Mouse (Mus musculus) embryonic facial prominence, embryonic 14.5 days (tissue): ENCODE measurements around the gene Safb2. TPM values are rescaled to one million over a fixed set of nuclear protein-coding genes. Genes with fewer than 3 reads are reported as not detected.
"Not testable (repeated sequence)": the region's sequence is repeated elsewhere in the genome, so short reads cannot be mapped to it uniquely, and the experiment has no call there.

Experiments
- ATAC-seq: fragments of 200-750 bp; cut with Nextera tagmentation; 2 replicates; pipeline ENCODE4 v1.8.0; 2017; ENCODE audit warnings: low read depth, moderate number of reproducible peaks, moderate TSS enrichment
- DNase-seq: peaks from one replicate; pipeline ENCODE4 v3.0.0-alpha.2; 2015; ENCODE audit warnings: low spot score
- H3K27ac ChIP-seq: fragments of 300-500 bp; sonication (generic); replicated peaks from 2 replicates; pipeline ENCODE4 v1.5.1; 2014; ENCODE audit warnings: low read depth, mild to moderate bottlenecking, low read length, moderate library complexity
- H3K27me3 ChIP-seq: fragments of 300-500 bp; sonication (generic); replicated peaks from 2 replicates; pipeline ENCODE4 v1.6.1; 2014; ENCODE audit warnings: low read length; ENCODE audit not compliant: control insufficient read depth, insufficient read depth
- H3K36me3 ChIP-seq: fragments of 300-500 bp; sonication (generic); 2 replicates; pipeline ENCODE4 v1.6.1; 2014; ENCODE audit warnings: low read length, mixed read lengths; ENCODE audit not compliant: control insufficient read depth, insufficient read depth
- H3K4me1 ChIP-seq: fragments of 300-500 bp; sonication (generic); 2 replicates; pipeline ENCODE4 v1.6.1; 2014; ENCODE audit warnings: antibody characterized with exemption, low read length; ENCODE audit not compliant: control insufficient read depth, insufficient read depth
- H3K4me2 ChIP-seq: fragments of 300-500 bp; sonication (generic); 2 replicates; pipeline ENCODE4 v1.6.1; 2014; ENCODE audit warnings: low read depth, mild to moderate bottlenecking, low read length, moderate library complexity, mixed read lengths
- H3K4me3 ChIP-seq: fragments of 300-500 bp; sonication (generic); 2 replicates; pipeline ENCODE4 v1.5.1; 2014; ENCODE audit warnings: low read depth, mild to moderate bottlenecking, low read length
- H3K9ac ChIP-seq: fragments of 300-500 bp; sonication (generic); 2 replicates; pipeline ENCODE4 v1.6.1; 2014; ENCODE audit warnings: low read depth, mild to moderate bottlenecking, low read length, moderate library complexity, mixed read lengths
- H3K9me3 ChIP-seq: fragments of 300-500 bp; sonication (generic); 2 replicates; pipeline ENCODE4 v1.6.1; 2016; ENCODE audit warnings: low read length; ENCODE audit not compliant: control insufficient read depth
- WGBS: fragments of 180-500 bp; shearing (Covaris S2); extraction: QIAGEN DNeasy Blood & Tissue Kit; methylation state at CpG from one replicate; pipeline ENCODE4 v1.1.7; 2014; 5-methylcytosine and 5-hydroxymethylcytosine counted together
- polyA plus RNA-seq: library from polyadenylated mRNA; unstranded; fragments of >200 nt; fragmentation: Nextera tagmentation; extraction: Ambion mirVana; gene quantifications from 2 replicates; pipeline ENCODE4 v1.2.1, GENCODE M21; 2014

The Safb2 gene
- polyA plus RNA-seq, 1 experiment from 2014 or later = 50.2 TPM

DNA sequence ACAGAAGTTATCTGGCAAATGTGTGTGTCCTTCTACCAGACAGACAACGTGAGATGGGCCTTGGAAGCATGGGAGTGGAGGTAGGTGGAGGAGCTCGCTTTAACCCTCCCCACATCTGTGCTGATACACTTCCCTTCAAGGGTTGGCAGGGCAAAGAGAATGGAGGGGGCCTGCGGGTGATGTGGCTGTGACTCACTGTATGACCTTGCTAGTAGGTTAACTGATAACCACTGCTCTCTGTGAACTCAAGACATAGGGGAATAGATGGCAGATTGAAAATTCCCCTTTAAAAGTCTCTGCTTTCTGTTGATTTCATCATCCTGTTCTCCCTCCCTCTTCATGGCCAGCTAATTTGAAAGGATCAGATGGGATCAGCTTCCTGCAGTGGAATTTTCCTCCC is 41.1 kb upstream of the Safb2 start:
- H3K4me1 ChIP-seq = peaks cover 7% of the 10 kb centered on the region; the same call in 1 of the 2 replicates

DNA sequence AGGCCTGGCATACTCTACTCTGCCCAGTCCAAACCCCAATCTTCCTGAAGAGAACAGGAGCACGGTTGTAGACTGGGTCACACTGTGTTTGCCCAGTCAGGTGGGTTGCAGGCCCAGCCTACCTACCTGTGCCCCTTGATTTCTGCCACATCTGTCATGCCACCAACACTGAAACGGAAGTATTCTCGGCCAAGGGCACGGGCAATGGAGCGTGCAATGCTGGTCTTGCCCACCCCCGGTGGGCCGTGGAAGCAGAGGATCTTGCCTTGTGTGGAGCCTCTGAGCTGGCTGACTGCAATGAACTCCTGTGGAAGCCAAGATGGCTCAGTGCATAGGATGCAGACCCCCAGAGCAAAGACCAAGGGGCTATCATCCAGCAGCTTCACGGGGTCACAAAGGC is 33.2 kb upstream of the Safb2 start:
- H3K27me3 ChIP-seq = no peaks in the 10 kb centered on the region
- DNase-seq (no peak), ATAC-seq (no peak)
- no peak overlapping the region for H3K27ac ChIP-seq
- H3K9ac ChIP-seq = no peak overlapping the region
- no peak overlapping the region for H3K4me2 ChIP-seq
- 92% methylated on average over 8 of the region's 8 CpGs for WGBS
- H3K36me3 ChIP-seq = peaks cover 83% of the 10 kb centered on the region
- H3K4me1 ChIP-seq = peaks cover 5% of the 10 kb centered on the region; the same call in 1 of the 2 replicates
- no peaks in the 10 kb centered on the region for H3K9me3 ChIP-seq
- H3K4me3 ChIP-seq = no peak overlapping the region

More for the DNA sequence above, 41.1 kb upstream of the Safb2 start:
- 77% methylated on average over 3 of the region's 3 CpGs for WGBS
- peak overlapping the region; percentile 97; the same call in 1 of the 2 replicates for H3K4me3 ChIP-seq
- no peaks in the 10 kb centered on the region for H3K27me3 ChIP-seq
- H3K9ac ChIP-seq = no peak overlapping the region
- H3K36me3 ChIP-seq = peaks cover 43% of the 10 kb centered on the region
- ATAC-seq (no peak), DNase-seq (no peak)
- peak overlapping the region; percentile 96 for H3K4me2 ChIP-seq
- H3K27ac ChIP-seq = no peak overlapping the region
- no peaks in the 10 kb centered on the region for H3K9me3 ChIP-seq

DNA sequence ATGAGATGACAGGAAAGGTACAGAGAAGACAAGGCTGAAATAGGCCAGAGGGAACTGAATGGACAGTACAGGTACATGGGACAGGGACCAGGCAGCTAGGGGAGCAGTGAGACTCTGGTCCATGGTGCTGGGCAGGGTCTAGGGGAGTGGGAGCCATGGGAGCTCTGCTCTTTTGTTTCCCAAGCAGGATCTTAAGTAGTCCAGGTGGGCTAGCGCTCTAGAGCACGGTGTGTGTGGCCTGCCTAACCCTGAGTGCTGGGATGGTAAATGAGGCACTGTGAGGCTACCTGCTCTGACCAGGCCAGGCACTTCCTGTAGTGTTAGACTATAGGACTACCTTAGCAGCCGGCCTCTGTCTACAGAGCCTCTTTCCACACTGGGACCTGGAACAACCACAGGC is 32.3 kb upstream of the Safb2 start:
- Histone ChIP-seq H3K36me3 (peaks cover 74% of the 10 kb centered on the region), H3K27me3 (no peaks in the 10 kb centered on the region)
- ATAC-seq = no peak

DNA sequence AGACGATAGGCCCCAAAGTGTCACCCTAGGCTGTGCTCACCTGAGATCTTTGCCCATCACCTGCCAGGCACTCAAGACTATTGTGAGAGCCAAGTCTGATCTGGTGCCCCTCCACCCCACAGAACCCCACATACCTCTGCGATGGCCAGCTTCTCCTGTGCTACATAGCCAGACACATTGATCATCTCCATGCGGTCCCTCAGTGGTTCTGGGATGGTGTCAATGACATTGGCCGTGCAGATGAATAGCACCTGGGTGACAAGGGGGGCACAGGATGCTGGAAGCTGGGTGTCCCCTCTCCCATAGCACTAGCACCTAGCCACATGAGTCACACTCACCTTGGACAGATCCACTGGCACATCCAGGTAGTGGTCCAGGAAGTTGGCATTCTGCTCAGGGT is 31.4 kb upstream of the Safb2 start:
- H3K4me2 ChIP-seq = no peak overlapping the region
- no peak overlapping the region for H3K9ac ChIP-seq
- no peaks in the 10 kb centered on the region for H3K9me3 ChIP-seq
- 89% methylated on average over 4 of the region's 4 CpGs for WGBS
- H3K36me3 ChIP-seq = peaks cover 67% of the 10 kb centered on the region
- no peak overlapping the region for H3K27ac ChIP-seq
- H3K4me3 ChIP-seq = no peak overlapping the region
- H3K4me1 ChIP-seq = peaks cover 5% of the 10 kb centered on the region; the same call in 1 of the 2 replicates
- DNase-seq (no peak), ATAC-seq (no peak)
- no peaks in the 10 kb centered on the region for H3K27me3 ChIP-seq

More for the DNA sequence above, 32.3 kb upstream of the Safb2 start:
- H3K9me3 ChIP-seq = no peaks in the 10 kb centered on the region
- H3K4me3 ChIP-seq = no peak overlapping the region
- 89% methylated on average over 3 of the region's 3 CpGs for WGBS
- H3K9ac ChIP-seq = no peak overlapping the region
- DNase-seq = no peak
- no peak overlapping the region for H3K4me2 ChIP-seq
- peaks cover 5% of the 10 kb centered on the region; the same call in 1 of the 2 replicates for H3K4me1 ChIP-seq
- no peak overlapping the region for H3K27ac ChIP-seq

DNA sequence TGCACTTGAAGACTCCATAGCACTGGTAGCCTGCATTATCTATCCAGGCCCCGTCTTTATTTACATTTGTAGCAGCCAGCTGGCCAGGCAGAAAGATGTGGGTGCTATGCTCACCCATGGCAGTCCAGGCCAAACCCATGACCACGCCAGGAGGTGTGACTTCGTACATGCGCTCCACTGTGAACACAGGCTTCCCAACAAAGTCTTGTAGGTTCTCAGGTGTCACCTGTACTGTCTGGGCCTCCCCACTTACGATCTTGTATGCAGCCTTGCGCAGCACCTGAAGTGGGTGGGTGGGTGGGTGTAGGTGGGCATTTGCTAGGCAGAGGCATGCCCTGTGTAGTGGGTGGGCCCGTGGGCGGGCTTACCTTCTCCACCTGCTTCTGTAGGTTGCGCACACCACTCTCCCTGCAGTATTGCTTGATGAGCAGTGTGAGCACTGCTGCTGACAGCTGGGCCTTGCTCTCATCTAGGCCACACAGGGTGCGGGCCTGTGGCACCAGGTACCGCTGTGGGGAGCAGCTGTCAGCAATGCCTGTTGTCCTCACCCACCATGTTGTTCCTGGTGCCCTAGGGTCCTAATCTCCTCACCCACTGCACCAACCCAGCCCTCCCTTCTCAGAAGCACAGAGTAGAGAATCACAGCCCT is 30.9 kb upstream of the Safb2 start:
- Histone ChIP-seq H3K9ac (peak overlapping the region; percentile 82; the same call in 1 of the 2 replicates), H3K27ac (no peak overlapping the region), H3K36me3 (peaks cover 62% of the 10 kb centered on the region), H3K4me2 (peak overlapping the region; percentile 93), H3K9me3 (no peaks in the 10 kb centered on the region), H3K4me3 (peak overlapping the region; percentile 70), H3K4me1 (peaks cover 7% of the 10 kb centered on the region; the same call in 1 of the 2 replicates), H3K27me3 (no peaks in the 10 kb centered on the region)
- 84% methylated on average over 11 of the region's 11 CpGs for WGBS
- DNase-seq (no peak), ATAC-seq (no peak)

DNA sequence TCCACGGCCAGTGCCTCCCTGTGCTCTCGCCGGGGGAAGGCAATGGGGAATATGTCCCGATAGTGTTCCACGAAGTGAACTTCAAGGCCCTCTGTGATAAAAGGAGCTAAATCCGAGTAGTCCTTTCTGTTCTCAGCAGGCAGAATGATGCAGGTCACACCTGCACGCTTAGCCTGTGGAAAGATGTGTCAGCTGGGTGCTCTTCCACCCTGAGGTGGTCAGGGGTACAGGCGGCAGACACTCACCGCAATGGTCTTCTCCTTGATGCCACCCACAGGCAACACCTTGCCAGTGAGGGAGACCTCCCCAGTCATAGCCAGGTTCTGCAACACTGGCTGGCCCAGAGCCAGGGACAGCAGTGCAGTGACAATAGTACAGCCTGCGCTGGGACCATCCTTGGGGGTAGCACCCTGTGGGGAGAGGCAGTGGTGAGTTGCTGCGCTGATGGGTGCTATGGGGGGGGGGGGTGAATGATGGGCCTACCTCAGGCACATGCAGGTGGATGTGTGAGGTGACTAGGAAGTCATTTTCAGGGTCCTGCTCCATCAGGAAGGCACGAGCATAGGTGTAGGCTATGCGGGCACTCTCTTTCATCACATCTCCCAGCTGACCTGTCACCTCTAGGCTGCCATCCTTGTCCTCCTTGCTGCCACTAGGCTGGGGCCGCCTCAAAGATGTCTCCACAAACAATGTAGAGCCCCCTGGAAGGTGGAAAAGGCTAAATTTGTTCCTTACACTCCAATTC is 30.2 kb upstream of the Safb2 start:
- ATAC-seq = no peak
- 26% methylated on average over 14 of the region's 14 CpGs for WGBS
- Histone ChIP-seq H3K36me3 (peaks cover 55% of the 10 kb centered on the region), H3K9me3 (no peaks in the 10 kb centered on the region), H3K4me3 (peak overlapping the region; percentile 70), H3K27ac (peak overlapping the region; percentile 91; the same call in 1 of the 2 replicates), H3K9ac (peak overlapping the region; percentile 82), H3K4me2 (peak overlapping the region; percentile 93), H3K27me3 (no peaks in the 10 kb centered on the region), H3K4me1 (peaks cover 9% of the 10 kb centered on the region; the same call in 1 of the 2 replicates)
- no peak for DNase-seq

DNA sequence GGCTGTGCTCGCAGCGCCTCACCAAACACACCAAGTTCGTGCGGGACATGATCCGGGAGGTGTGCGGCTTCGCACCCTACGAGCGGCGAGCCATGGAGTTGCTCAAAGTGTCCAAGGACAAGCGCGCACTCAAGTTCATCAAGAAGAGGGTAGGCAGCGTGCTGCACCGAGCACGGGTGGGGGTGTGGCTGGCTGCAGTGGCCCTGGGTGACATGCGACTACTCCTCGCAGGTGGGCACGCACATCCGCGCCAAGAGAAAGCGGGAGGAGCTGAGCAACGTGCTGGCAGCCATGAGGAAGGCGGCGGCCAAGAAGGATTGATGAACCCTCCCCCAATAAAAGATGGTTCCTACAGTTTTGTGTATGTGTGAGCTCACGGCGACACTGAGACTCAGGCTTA is 29.5 kb upstream of the Safb2 start:
- ATAC-seq, H3K9me3 ChIP-seq, H3K27me3 ChIP-seq, DNase-seq: not testable (repeated sequence)
- peak overlapping the region; percentile 91 for H3K27ac ChIP-seq
- WGBS = 0% methylated on average over 21 of the region's 26 CpGs
- peak overlapping the region; percentile 70 for H3K4me3 ChIP-seq
- H3K36me3 ChIP-seq = peaks cover 48% of the 10 kb centered on the region
- H3K4me1 ChIP-seq = peaks cover 12% of the 10 kb centered on the region; the same call in 1 of the 2 replicates
- peak overlapping the region; percentile 93 for H3K4me2 ChIP-seq
- peak overlapping the region; percentile 82 for H3K9ac ChIP-seq

DNA sequence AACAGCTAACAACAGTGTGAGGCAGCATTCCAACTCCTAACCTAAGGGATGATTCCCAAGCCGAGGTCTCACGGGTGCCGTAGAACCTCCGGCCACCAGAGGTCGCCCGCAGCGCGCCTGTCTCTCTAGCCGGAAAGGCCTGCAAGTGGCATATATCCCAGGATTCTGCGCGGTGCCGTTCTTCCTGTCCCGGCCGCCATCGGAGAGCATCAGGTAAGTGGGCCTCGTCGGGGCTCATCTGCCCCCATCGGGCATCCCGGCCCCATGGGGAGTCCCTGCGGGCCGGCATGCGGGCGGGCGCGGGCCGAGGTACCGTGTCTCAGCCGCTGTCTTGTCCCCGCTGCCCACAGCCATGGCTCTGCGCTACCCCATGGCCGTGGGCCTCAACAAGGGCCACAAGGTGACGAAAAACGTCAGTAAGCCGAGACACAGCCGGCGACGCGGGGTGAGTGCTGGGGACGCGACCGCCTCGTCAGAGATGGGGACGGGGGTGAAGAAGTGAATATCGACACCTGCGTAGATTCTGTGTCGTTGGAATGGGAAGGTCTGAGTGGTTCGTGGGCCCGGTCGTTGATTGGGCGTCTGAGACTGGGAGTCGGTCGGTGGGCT is 29.0 kb upstream of the Safb2 start, which contains the start of gene Rpl36:
TSS of gene Rpl36 (plus strand) at position 181 of the 609 bp plus-strand sequence.
- Histone ChIP-seq H3K36me3 (peaks cover 43% of the 10 kb centered on the region), H3K4me2 (peak within 1 kb of the TSS; percentile 93), H3K27ac (peak within 1 kb of the TSS; percentile 91), H3K4me3 (peak within 1 kb of the TSS; percentile 70), H3K9me3 (no peaks in the 10 kb centered on the region), H3K27me3 (no peaks in the 10 kb centered on the region), H3K9ac (peak within 1 kb of the TSS; percentile 82), H3K4me1 (peaks cover 17% of the 10 kb centered on the region; the same call in 1 of the 2 replicates)
- DNase-seq (peak; percentile 96), ATAC-seq (peak; percentile 73)
- under 1% methylated on average over 44 of the region's 52 CpGs for WGBS
